Mouse (Mus musculus) kidney, postnatal 36 days (tissue): ENCODE results near the gene Taldo1.

ENCODE experiments used
- DNase-seq, 2 experiments: peaks; one replicate each; pipeline ENCODE4 v3.0.0; 2021 to 2022; ENCODE audit warnings: mixed read lengths in 2 of 2

Gene Taldo1

GRCm38 (mm10) chr7:141391625-141392551, at the start of gene Taldo1:
Gene Taldo1 (plus strand): TSS chr7:141392199.
- peak; percentile 99 for DNase-seq

- DNase-seq, result peak; percentile 34 to 67
Measured at GRCm38 (mm10) chr7:141343230-141343629, 48.8 kb upstream of the Taldo1 start.

- peak; percentile 71 to 84 for DNase-seq
Measured at GRCm38 (mm10) chr7:141343696-141344095, 48.3 kb upstream of the Taldo1 start.

- no peak for DNase-seq
Measured at GRCm38 (mm10) chr7:141344787-141345186, 47.2 kb upstream of the Taldo1 start.

GRCm38 (mm10) chr7:141351061-141351460, 40.9 kb upstream of the Taldo1 start:
- no peak for DNase-seq

GRCm38 (mm10) chr7:141355051-141355450, 36.9 kb upstream of the Taldo1 start:
- no peak for DNase-seq

- no peak for DNase-seq
Measured at GRCm38 (mm10) chr7:141355626-141356326, 36.2 kb upstream of the Taldo1 start.

- no peak for DNase-seq
Measured at GRCm38 (mm10) chr7:141356971-141357370, 35.0 kb upstream of the Taldo1 start.

- DNase-seq, result peak; percentile 52 to 71
Measured at GRCm38 (mm10) chr7:141361510-141361909, 30.5 kb upstream of the Taldo1 start.

- peak; percentile 80 to 87 for DNase-seq
Measured at GRCm38 (mm10) chr7:141363106-141363751, 28.8 kb upstream of the Taldo1 start.

- DNase-seq, result no peak
Measured at GRCm38 (mm10) chr7:141363752-141364125, 28.3 kb upstream of the Taldo1 start.

GRCm38 (mm10) chr7:141364349-141365048, 27.5 kb upstream of the Taldo1 start:
- DNase-seq, result no peak

- no peak for DNase-seq
Measured at GRCm38 (mm10) chr7:141365049-141365445, 27.0 kb upstream of the Taldo1 start.

GRCm38 (mm10) chr7:141367358-141367757, 24.6 kb upstream of the Taldo1 start:
- no peak for DNase-seq

GRCm38 (mm10) chr7:141369918-141370317, 22.1 kb upstream of the Taldo1 start:
- DNase-seq, result no peak

- DNase-seq, result peak; percentile 17 to 50
Measured at GRCm38 (mm10) chr7:141371942-141372595, 19.9 kb upstream of the Taldo1 start.

- no peak for DNase-seq
Measured at GRCm38 (mm10) chr7:141373611-141374010, 18.4 kb upstream of the Taldo1 start.

- no peak for DNase-seq
Measured at GRCm38 (mm10) chr7:141374399-141374798, 17.6 kb upstream of the Taldo1 start.

- DNase-seq, result no peak
Measured at GRCm38 (mm10) chr7:141379584-141379983, 12.4 kb upstream of the Taldo1 start.

- no peak for DNase-seq
Measured at GRCm38 (mm10) chr7:141381068-141381835, 10.7 kb upstream of the Taldo1 start.

GRCm38 (mm10) chr7:141387807-141388486, 4.1 kb upstream of the Taldo1 start:
- no peak for DNase-seq
